Mouse (Mus musculus) central nervous system, embryonic 18 days (tissue): ENCODE results near the gene Bsg. TPM values are rescaled to one million over a fixed set of nuclear protein-coding genes. Genes with fewer than 3 reads are reported as not detected.

ENCODE experiments used
- polyA plus RNA-seq: library from polyadenylated mRNA; depleted of rRNA; stranded (reverse); fragments of >200 nt; gene quantifications from 2 replicates; pipeline ENCODE4 v1.2.3, GENCODE M21; 2012; rRNA removed

Bsg gene
- polyA plus RNA-seq, result 919 and 923 TPM in 2 replicates

DNA sequence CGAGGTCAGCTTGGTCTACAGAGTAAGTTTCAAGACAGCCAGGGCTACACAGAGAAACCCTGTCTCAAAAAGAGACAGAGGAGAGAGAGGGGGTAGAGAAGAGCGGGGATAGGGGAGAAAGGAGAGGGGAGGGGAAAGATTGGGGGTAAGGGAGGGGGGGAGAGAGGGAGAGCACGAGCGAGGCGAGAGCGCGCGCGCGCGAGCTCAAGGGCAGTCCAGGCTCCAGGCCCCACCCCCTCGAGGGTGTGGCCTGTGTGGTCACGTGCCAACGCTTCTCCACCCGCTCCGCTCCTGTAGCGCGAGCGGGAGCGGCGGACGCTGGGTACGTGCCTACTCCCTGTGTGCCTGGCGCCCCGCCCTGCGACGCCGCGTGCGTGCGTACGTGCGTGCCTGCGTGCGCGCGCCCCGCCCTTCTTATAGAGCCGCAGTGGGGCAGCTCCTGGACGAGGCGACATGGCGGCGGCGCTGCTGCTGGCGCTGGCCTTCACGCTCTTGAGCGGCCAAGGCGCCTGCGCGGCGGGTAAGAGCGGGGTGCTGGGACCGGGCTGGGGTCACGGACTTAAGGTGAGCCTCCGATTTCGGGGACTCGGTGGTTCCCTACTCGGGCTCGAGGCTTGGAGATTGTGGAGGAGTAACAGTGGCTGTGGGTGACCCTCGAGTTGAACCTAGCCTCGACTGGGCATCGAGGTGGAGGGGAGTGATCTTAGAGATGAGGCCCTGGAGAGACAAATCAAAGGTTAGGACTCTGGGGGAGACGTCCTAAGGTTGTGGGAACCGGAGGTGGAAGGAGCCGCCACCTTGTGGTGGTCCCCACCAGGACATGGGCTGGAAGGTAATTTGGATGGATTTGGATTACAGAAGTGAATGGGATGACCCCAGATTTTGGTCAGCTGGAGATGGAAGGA lies at the start of gene Bsg:
Bsg (plus strand) TSS at position 427 of the 905 bp plus-strand sequence.

DNA sequence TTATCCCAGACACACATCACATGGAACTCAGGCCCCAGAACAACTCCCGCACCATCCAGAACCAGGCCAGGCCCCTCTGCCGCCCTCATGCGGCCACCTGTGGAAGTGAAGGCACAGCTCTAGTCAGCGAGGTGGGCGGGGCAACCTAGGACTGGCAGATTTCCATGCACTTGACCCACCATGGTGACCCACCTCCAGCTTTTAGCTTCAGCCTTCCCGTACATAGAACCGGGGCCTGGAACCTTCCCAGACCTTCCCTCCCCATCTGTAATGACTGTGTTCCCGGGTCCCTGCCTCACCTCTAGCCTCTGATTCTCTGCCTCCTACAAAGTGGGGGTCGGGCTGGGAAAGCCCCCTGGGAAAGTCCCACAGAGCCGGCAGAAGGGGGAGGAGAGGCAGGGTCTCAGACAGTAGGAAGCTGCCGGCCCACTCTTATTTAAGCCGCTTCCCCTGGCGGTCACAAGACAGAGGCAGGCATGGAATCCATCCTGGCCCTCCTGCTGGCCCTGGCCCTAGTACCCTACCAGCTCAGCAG lies 40.1 kb upstream of the Bsg start, which contains the start of gene Madcam1:
Madcam1 (plus strand) TSS at position 429 of the 535 bp plus-strand sequence.

DNA sequence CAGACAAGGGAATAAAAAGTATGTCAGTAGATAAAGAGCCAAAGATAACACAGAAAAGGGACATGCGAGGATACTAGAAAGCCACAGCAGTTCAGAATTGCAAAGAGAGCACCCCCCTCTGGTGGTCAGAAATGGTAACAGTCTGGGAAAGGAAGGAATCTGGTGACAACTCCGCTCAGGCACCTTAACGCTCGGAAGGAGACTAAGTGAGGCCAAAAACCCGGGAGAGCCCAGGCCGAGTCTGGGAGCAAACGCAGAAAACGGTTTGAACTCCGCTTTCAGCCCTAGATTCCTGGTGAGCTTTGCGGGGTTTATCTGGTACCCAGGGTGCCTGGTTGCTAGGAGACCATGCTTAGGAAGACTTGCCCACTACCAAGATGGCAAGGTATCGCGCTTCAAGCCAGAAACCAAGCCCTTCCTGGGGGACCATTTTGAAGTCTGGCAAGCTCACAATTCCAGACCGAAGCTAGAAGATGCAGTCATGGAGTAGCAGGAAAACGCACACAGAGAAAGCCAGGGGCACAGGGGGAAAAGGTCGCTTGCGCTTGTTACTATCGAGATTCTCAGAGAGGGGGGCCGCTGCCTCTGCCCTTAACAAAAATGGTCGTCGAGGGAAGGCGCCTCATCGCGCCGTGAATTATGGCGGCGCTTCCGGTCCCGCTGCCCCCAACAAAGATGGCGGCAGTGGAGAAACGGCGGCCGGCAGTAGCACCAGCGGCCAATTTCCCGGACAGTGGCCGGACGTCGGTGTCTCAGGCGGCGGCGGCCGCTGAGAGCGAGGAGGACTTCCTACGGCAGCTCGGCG lies 35.3 kb upstream of the Bsg start, which contains the start of gene Tpgs1:
Tpgs1 (plus strand) TSS at position 599 of the 805 bp plus-strand sequence.

DNA sequence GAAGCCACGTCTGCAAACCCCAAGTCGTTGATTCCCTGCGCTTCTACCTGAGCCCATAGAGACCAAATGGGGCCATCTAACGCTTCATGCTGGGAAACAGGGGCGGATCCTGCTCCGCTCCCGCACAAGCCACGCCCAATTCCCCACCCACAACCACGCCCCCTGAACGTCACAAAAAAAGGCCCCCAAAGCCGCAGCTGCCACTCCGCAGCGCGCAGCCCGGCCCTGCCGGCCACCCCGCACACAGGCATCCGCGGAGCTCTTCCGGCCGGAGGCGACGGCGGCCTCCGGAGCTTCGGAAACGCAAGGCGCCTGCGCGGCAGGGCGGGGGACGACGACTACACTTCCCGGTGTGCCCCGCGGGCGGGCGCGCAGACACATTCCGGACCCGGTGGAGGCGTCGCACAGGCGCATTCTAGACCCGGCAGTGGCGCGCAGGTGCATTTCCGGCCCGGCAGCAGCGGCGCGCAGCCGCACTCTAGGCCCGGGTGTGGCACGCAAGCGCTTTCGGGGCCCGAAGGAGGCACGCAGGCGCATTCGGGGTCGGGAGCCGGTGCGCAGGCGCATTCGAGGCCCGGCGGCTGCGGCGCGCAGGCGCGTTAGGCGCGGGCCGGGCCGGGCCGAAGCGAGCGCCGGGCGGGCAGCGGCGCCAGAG lies 22.6 kb upstream of the Bsg start, which contains the start of gene Cdc34:
Cdc34 (plus strand) TSS at position 605 of the 655 bp plus-strand sequence.

DNA sequence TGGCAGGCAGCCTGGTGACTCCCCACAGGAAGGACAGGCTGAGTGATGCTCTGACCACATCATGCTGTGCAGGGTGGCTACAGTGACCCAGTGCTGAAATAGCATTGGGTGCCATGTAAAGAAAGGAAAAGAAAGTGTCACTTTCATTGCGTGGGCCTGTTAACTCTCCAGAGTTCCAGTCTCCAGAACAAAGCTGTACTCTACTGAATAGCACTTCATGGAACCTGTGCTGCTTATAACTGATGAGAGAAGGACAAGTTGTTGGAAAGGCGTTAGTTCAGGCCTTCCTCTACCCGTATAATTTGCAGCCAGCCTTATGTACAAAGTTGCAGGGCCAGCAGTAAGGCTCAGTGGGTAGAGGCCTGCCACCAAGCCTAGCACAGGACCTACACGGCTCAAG lies 15.6 kb upstream of the Bsg start, which contains the start of gene Gzmm:
Gzmm (plus strand) TSS at position 301 of the 400 bp plus-strand sequence.

DNA sequence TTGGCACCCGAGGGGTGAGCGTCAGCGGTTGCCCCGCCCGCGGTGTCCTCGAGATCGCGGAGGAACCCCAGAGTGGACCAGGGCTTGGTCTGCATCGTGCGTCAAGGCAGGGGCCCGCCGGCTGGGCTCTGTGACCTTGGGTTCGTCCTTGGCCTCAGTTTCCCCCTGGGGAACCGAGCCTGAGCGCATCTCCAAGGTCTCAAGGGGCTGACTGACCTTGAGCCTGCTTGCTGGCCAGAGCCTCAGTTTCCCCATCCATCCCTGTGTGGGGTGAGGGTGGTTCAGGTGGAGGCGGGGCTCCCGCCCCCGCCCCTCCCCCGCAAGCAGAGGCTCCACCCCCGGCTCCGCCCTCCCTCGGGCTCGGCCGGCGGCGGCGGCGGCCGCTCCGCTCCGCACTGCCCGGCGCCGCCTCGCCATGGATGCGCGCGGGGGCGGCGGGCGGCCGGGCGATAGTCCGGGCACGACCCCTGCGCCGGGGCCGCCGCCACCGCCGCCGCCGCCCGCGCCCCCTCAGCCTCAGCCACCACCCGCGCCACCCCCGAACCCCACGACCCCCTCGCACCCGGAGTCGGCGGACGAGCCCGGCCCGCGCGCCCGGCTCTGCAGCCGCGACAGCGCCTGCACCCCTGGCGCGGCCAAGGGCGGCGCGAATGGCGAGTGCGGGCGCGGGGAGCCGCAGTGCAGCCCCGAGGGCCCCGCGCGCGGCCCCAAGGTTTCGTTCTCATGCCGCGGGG lies 12.1 kb downstream of the Bsg start, which contains the start of gene Hcn2:
Hcn2 (plus strand) TSS at position 381 of the 734 bp plus-strand sequence.

DNA sequence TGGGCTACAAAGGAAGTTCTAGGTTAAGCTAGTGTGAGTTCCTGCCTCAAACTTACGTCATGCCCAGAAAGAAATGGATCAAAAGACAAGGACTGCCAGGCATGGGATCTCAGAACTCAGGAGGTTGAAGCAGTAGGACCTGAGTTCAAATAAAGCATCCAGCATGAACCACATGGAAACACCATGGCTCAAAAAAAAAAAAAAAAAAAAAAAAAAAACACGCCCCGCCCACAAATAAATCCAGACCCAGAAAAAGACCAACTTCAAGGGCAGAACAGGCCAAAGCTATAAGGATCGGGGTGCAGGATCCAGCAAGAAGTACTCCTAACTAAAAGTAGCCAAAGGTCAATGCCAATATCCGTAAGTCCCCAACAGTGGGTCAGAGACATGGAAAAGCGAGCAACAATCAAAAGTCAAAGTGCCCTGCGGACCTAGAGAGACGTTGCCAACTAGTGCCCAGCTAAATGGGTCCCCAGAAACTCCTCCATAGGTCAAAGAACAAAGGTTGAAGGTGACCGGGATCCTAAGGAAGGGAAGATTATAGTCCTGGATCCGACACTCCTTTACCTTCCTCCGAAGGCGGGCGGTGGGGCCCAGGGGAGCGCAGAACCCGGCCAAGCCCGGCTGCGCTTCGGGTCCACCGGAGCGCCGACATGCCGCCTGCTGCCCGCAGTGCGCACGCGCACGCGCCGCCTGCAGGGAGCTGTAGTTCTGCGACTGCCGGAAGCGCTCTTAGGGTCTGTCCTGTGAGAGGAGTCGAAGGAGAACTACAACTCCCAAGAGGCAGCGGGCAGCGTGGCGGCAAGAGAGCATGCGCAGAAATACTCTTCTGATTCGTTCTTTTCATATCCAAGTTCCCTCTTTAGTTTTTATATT lies 41.8 kb downstream of the Bsg start, which contains the start of gene Polrmt:
Polrmt (minus strand) TSS at position 684 of the 876 bp plus-strand sequence.

DNA sequence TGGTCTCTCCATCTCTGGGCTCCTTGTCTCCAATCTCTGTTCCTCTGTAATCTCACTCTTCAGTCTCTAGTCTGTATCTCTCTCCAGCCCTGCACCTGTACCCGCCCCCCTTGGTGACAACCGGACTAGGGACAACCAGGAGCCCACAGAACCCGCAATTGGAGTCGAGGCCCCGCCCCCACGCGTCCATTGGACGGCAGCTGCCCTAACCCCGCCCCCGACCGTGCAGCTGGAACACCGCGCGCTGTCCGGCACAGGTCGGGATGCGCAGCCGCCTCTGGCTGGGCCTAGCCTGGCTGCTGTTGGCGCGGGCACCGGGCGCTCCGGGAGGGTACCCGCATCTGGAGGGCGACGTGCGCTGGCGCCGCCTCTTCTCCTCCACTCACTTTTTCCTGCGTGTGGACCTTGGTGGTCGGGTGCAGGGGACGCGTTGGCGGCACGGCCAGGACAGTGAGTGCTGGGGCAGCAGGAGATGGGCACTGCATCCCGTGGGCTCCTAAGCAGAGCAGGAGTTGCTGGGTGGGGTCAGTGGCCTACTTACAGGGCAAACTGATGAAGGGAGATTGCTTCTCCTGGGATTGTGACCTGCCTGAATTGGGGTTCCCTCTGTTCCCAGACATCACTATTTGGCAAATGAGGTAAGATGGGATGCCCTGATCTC lies 50.7 kb downstream of the Bsg start, which contains the start of gene Fgf22:
Fgf22 (plus strand) TSS at position 221 of the 661 bp plus-strand sequence.

Other genes with a start within 250 kb of the Bsg start
- not detected in 2 replicates for gene Vmn2r83, start 235.8 kb upstream of the Bsg start, polyA plus RNA-seq
- gene Plpp2, start 170.7 kb upstream of the Bsg start, polyA plus RNA-seq, result 10.9 and 12.4 TPM in 2 replicates
- gene Mier2, start 149.3 kb upstream of the Bsg start, polyA plus RNA-seq, result 106 and 121 TPM in 2 replicates
- gene Theg, start 117.2 kb upstream of the Bsg start, polyA plus RNA-seq, result 0.09 TPM in 1 of 2 replicates, not detected in the other
- 16.1 and 17.1 TPM in 2 replicates for gene C2cd4c, start 90.5 kb upstream of the Bsg start, polyA plus RNA-seq
- 63.2 and 63.8 TPM in 2 replicates for gene Shc2, start 66.6 kb upstream of the Bsg start, polyA plus RNA-seq
- 0.11 and 0.18 TPM in 2 replicates for gene Odf3l2, start 58.8 kb upstream of the Bsg start, polyA plus RNA-seq
- gene Madcam1, start 39.9 kb upstream of the Bsg start, polyA plus RNA-seq, result 0.33 and 0.56 TPM in 2 replicates
- gene Tpgs1, start 35.1 kb upstream of the Bsg start, polyA plus RNA-seq, result 64.1 and 65.6 TPM in 2 replicates
- 85.1 and 93.1 TPM in 2 replicates for gene Cdc34, start 22.3 kb upstream of the Bsg start, polyA plus RNA-seq
- gene Gzmm, start 15.5 kb upstream of the Bsg start, polyA plus RNA-seq, result 2.0 and 2.2 TPM in 2 replicates
- 22.0 and 26.6 TPM in 2 replicates for gene Hcn2, start 12.1 kb downstream of the Bsg start, polyA plus RNA-seq
- 53.8 and 57.3 TPM in 2 replicates for gene Polrmt, start 42.1 kb downstream of the Bsg start, polyA plus RNA-seq
- gene Fgf22, start 50.6 kb downstream of the Bsg start, polyA plus RNA-seq, result 1.0 and 1.1 TPM in 2 replicates
- 118 and 136 TPM in 2 replicates for gene Rnf126, start 62.5 kb downstream of the Bsg start, polyA plus RNA-seq
- 3.5 and 4.5 TPM in 2 replicates for gene Fstl3, start 72.8 kb downstream of the Bsg start, polyA plus RNA-seq
- 0.26 and 0.39 TPM in 2 replicates for gene Prss57, start 86.5 kb downstream of the Bsg start, polyA plus RNA-seq
- gene Palm, start 89.1 kb downstream of the Bsg start, polyA plus RNA-seq, result 177 and 219 TPM in 2 replicates
- gene Misp, start 116.5 kb downstream of the Bsg start, polyA plus RNA-seq, result 0.54 and 0.57 TPM in 2 replicates
- 82.1 and 86.6 TPM in 2 replicates for gene Ptbp1, start 149.9 kb downstream of the Bsg start, polyA plus RNA-seq
- 15.8 and 16.7 TPM in 2 replicates for gene Prtn3, start 170.0 kb downstream of the Bsg start, polyA plus RNA-seq
- 680 and 811 TPM in 2 replicates for gene Plppr3, start 170.1 kb downstream of the Bsg start, polyA plus RNA-seq
- not detected in 2 replicates for gene Elane, start 181.8 kb downstream of the Bsg start, polyA plus RNA-seq
- gene Cfd, start 186.4 kb downstream of the Bsg start, polyA plus RNA-seq, result 0.34 and 0.37 TPM in 2 replicates
- gene Med16, start 204.4 kb downstream of the Bsg start, polyA plus RNA-seq, result 53.6 and 60.9 TPM in 2 replicates
- not detected in 2 replicates for gene Gm26602, start 206.4 kb downstream of the Bsg start, polyA plus RNA-seq
- 6.1 and 6.5 TPM in 2 replicates for gene Kiss1r, start 212.5 kb downstream of the Bsg start, polyA plus RNA-seq
- 172 and 208 TPM in 2 replicates for gene R3hdm4, start 216.7 kb downstream of the Bsg start, polyA plus RNA-seq
- 4.2 TPM in 2 replicates for gene Arid3a, start 222.6 kb downstream of the Bsg start, polyA plus RNA-seq